Mouse (Mus musculus): ENCODE data around the gene Vps41.

DNA sequence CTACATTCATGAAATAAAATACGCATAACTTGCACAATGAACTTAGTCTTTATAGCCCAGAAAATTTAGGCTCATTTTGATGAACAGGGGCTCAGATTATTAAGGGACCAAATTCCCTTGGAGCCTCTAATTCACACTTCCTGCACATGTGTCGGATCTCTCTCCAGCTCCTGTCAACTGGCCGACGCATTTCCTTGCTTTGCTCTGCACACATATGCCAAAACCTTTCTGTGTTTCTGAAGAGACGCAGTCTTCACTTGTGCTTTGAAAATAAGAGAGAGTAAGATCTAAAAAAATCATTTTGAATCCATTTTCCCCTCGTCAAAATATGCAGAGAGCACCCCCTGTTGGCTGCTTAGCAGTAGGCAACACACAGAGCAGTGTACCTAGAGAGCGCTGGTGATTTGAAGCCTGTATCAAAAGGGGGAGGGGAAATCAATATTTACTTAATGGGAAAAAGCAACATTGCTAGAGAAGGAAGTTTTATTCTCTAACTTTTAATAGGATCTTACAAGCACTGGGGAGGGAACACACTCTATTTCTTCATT, 18.5 kb upstream of the Vps41 start:
- TF ChIP-seq CTCF (IDR thresholded peaks at IDR 0.05 in 2 of 3, conservative IDR thresholded peaks at IDR 0.05 in 1 of 3; ENCODE audit: control insufficient read depth in 1 of 3, insufficient read depth in 1 of 3, low read depth in 2 of 3, low read length in 3 of 3, poor library complexity in 1 of 3, severe bottlenecking in 1 of 3), result peak; percentile 38 to 57 (median 52)
- no peak for TF ChIP-seq TCF12 (IDR thresholded peaks at IDR 0.05; ENCODE audit: low read depth, low read length)
- no peak for TF ChIP-seq UBTF (IDR thresholded peaks at IDR 0.05; ENCODE audit: borderline replicate concordance, insufficient read depth, low read depth, low read length)
- TF ChIP-seq GATA1 (IDR thresholded peaks at IDR 0.05; ENCODE audit: low read depth, low read length), result no peak
- no peak for TF ChIP-seq MAX (IDR thresholded peaks at IDR 0.05; ENCODE audit: low read length)
- TF ChIP-seq EP300 (IDR thresholded peaks at IDR 0.05; ENCODE audit: low read depth in 1 of 2, low read length in 2 of 2), result no peak
- TF ChIP-seq HCFC1 (IDR thresholded peaks at IDR 0.05; ENCODE audit: low read depth, low read length), result no peak

Measured in MEL (cell line).